Mouse (Mus musculus) adrenal gland, adult 2 months (tissue): ENCODE results near the gene Stk10. TPM values are rescaled to one million over a fixed set of nuclear protein-coding genes. Genes with fewer than 3 reads are reported as not detected.

Source experiments
- DNase-seq: peaks from one replicate; pipeline ENCODE4 v3.0.0; 2021
- polyA plus RNA-seq: library from polyadenylated mRNA; depleted of rRNA; stranded (reverse); fragments of >200 nt; gene quantifications from 2 replicates; pipeline ENCODE4 v1.2.3, GENCODE M21; 2012
- total RNA-seq, 2 experiments: library from RNA; stranded (reverse); gene quantifications; 2 replicates each; pipeline ENCODE4 v1.2.3; 2021

Stk10 gene
- total and polyA plus RNA-seq, 3 experiments: 6.7 to 13.1 (median 11.2) TPM

GRCm38 (mm10) chr11:32568060-32568459 lies 35.0 kb downstream of the Stk10 start:
- DNase-seq: no peak

GRCm38 (mm10) chr11:32568637-32569293 lies 35.7 kb downstream of the Stk10 start:
- DNase-seq: no peak

GRCm38 (mm10) chr11:32571103-32571502 lies 38.0 kb downstream of the Stk10 start:
- DNase-seq: no peak

- no peak for DNase-seq
Measured at GRCm38 (mm10) chr11:32573669-32574068, 40.6 kb downstream of the Stk10 start.

GRCm38 (mm10) chr11:32575964-32576759 lies 43.1 kb downstream of the Stk10 start:
- no peak for DNase-seq

- DNase-seq: no peak
Measured at GRCm38 (mm10) chr11:32576760-32577050, 43.6 kb downstream of the Stk10 start.

- no peak for DNase-seq
Measured at GRCm38 (mm10) chr11:32580305-32580947, 47.3 kb downstream of the Stk10 start.

- no peak for DNase-seq
Measured at GRCm38 (mm10) chr11:32581031-32581430, 47.9 kb downstream of the Stk10 start.

- no peak for DNase-seq
Measured at GRCm38 (mm10) chr11:32582813-32583212, 49.7 kb downstream of the Stk10 start.

GRCm38 (mm10) chr11:32585996-32586395 lies 52.9 kb downstream of the Stk10 start:
- DNase-seq: no peak

- DNase-seq: no peak
Measured at GRCm38 (mm10) chr11:32587191-32588089, 54.3 kb downstream of the Stk10 start.

GRCm38 (mm10) chr11:32588090-32588891 lies 55.2 kb downstream of the Stk10 start:
- DNase-seq: peak; percentile 53

GRCm38 (mm10) chr11:32588892-32589172 lies 55.7 kb downstream of the Stk10 start:
- DNase-seq: no peak

GRCm38 (mm10) chr11:32589201-32589600 lies 56.1 kb downstream of the Stk10 start:
- DNase-seq: no peak

- no peak for DNase-seq
Measured at GRCm38 (mm10) chr11:32589791-32590190, 56.7 kb downstream of the Stk10 start.

GRCm38 (mm10) chr11:32590205-32590604 lies 57.1 kb downstream of the Stk10 start:
- no peak for DNase-seq

GRCm38 (mm10) chr11:32591921-32592850 lies 59.1 kb downstream of the Stk10 start:
- no peak for DNase-seq

- DNase-seq: no peak
Measured at GRCm38 (mm10) chr11:32593081-32593480, 60.0 kb downstream of the Stk10 start.

- DNase-seq: no peak
Measured at GRCm38 (mm10) chr11:32594122-32594521, 61.0 kb downstream of the Stk10 start.

- DNase-seq: no peak
Measured at GRCm38 (mm10) chr11:32600371-32600770, 67.3 kb downstream of the Stk10 start.
